Mouse (Mus musculus) kidney, embryonic 14.5 days (tissue): ENCODE results near the gene 6430571L13Rik. TPM values are rescaled to one million over a fixed set of nuclear protein-coding genes. Genes with fewer than 3 reads are reported as not detected.

Experiments used
- ATAC-seq: fragments of 200-750 bp; cut with Nextera tagmentation; 2 replicates; pipeline ENCODE4 v1.8.0; 2017; ENCODE audit warnings: moderate number of reproducible peaks, mild to moderate bottlenecking, moderate TSS enrichment, moderate library complexity; ENCODE audit not compliant: low FRiP score, low TSS enrichment
- H3K27ac ChIP-seq: fragments of 300-500 bp; sonication (generic); 2 replicates; pipeline ENCODE4 v1.5.1; 2014; ENCODE audit warnings: low read depth, mild to moderate bottlenecking, low read length, moderate library complexity, mixed read lengths
- H3K27me3 ChIP-seq: fragments of 300-500 bp; sonication (generic); 2 replicates; pipeline ENCODE4 v1.6.1; 2014; ENCODE audit warnings: mild to moderate bottlenecking, low read length; ENCODE audit not compliant: control insufficient read depth, insufficient read depth
- H3K36me3 ChIP-seq: fragments of 300-500 bp; sonication (generic); 2 replicates; pipeline ENCODE4 v1.6.1; 2014; ENCODE audit warnings: low read length, mixed read lengths; ENCODE audit not compliant: control insufficient read depth, insufficient read depth
- H3K4me1 ChIP-seq: fragments of 300-500 bp; sonication (generic); 2 replicates; pipeline ENCODE4 v1.6.1; 2014; ENCODE audit warnings: low read length, mixed read lengths; ENCODE audit not compliant: control insufficient read depth, insufficient read depth
- H3K4me2 ChIP-seq: fragments of 300-500 bp; sonication (generic); replicated peaks from 2 replicates; pipeline ENCODE4 v1.6.1; 2014; ENCODE audit warnings: low read depth, mild to moderate bottlenecking, low read length
- H3K4me3 ChIP-seq: fragments of 300-500 bp; sonication (generic); 2 replicates; pipeline ENCODE4 v1.5.1; 2014; ENCODE audit warnings: mild to moderate bottlenecking, low read length
- H3K9ac ChIP-seq: fragments of 300-500 bp; sonication (generic); 2 replicates; pipeline ENCODE4 v1.6.1; 2014; ENCODE audit warnings: low read depth, mild to moderate bottlenecking, low read length, moderate library complexity
- H3K9me3 ChIP-seq: fragments of 300-500 bp; sonication (generic); 2 replicates; pipeline ENCODE4 v1.6.1; 2016; ENCODE audit warnings: low read length; ENCODE audit not compliant: control insufficient read depth
- WGBS: fragments of 180-500 bp; shearing (Covaris S2); extraction: QIAGEN DNeasy Blood & Tissue Kit; methylation state at CpG from one replicate; pipeline ENCODE4 v1.1.7; 2014; 5-methylcytosine and 5-hydroxymethylcytosine counted together
- polyA plus RNA-seq: library from polyadenylated mRNA; unstranded; fragments of >200 nt; fragmentation: Nextera tagmentation; extraction: Ambion mirVana; gene quantifications from 2 replicates; pipeline ENCODE4 v1.2.1, GENCODE M21; 2014

The 6430571L13Rik gene
- polyA plus RNA-seq, 1 experiment from 2014 or later, result 0.31 TPM

- Histone ChIP-seq H3K36me3 (peaks cover 16% of the 10 kb centered on the region; the same call in 1 of the 2 replicates), H3K4me2 (peak overlapping the region; percentile 75; the same call in 1 of the 2 replicates), H3K27me3 (peaks cover 6% of the 10 kb centered on the region; the same call in 1 of the 2 replicates), H3K9ac (no peak overlapping the region), H3K4me1 (peaks cover 8% of the 10 kb centered on the region; the same call in 1 of the 2 replicates), H3K4me3 (peak overlapping the region; percentile 65; the same call in 1 of the 2 replicates), H3K27ac (no peak overlapping the region), H3K9me3 (no peaks in the 10 kb centered on the region)
- no peak for ATAC-seq
- WGBS, result 88% methylated on average over 8 of the region's 8 CpGs
Measured at GRCm38 (mm10) chr9:107298059-107298780, 42.2 kb upstream of the 6430571L13Rik start.

- Histone ChIP-seq H3K9me3 (no peaks in the 10 kb centered on the region), H3K27me3 (peaks cover 4% of the 10 kb centered on the region; the same call in 1 of the 2 replicates), H3K4me1 (peaks cover 8% of the 10 kb centered on the region; the same call in 1 of the 2 replicates), H3K36me3 (peaks cover 16% of the 10 kb centered on the region; the same call in 1 of the 2 replicates), H3K27ac (no peak overlapping the region), H3K9ac (no peak overlapping the region), H3K4me3 (no peak overlapping the region), H3K4me2 (no peak overlapping the region)
- no peak for ATAC-seq
- WGBS, result 82% methylated on average over 6 of the region's 6 CpGs
Measured at GRCm38 (mm10) chr9:107298876-107299275, 41.5 kb upstream of the 6430571L13Rik start.

- H3K27me3 ChIP-seq, result peaks cover 4% of the 10 kb centered on the region; the same call in 1 of the 2 replicates
- WGBS, result 87% methylated on average over 7 of the region's 7 CpGs
- ATAC-seq, result no peak
Measured at GRCm38 (mm10) chr9:107299783-107300182, 40.6 kb upstream of the 6430571L13Rik start.

GRCm38 (mm10) chr9:107300224-107300973 is 40.0 kb upstream of the 6430571L13Rik start:
- Histone ChIP-seq H3K27ac (no peak overlapping the region), H3K4me3 (no peak overlapping the region), H3K4me1 (peaks cover 8% of the 10 kb centered on the region; the same call in 1 of the 2 replicates), H3K36me3 (peaks cover 16% of the 10 kb centered on the region; the same call in 1 of the 2 replicates), H3K27me3 (peaks cover 2% of the 10 kb centered on the region; the same call in 1 of the 2 replicates), H3K9ac (no peak overlapping the region), H3K9me3 (no peaks in the 10 kb centered on the region), H3K4me2 (no peak overlapping the region)
- no peak for ATAC-seq
- 89% methylated on average over 30 of the region's 30 CpGs for WGBS

More at GRCm38 (mm10) chr9:107299783-107300182, 40.6 kb upstream of the 6430571L13Rik start:
- Histone ChIP-seq H3K4me1 (peaks cover 8% of the 10 kb centered on the region; the same call in 1 of the 2 replicates), H3K4me3 (no peak overlapping the region), H3K36me3 (peaks cover 16% of the 10 kb centered on the region; the same call in 1 of the 2 replicates), H3K27ac (no peak overlapping the region), H3K4me2 (no peak overlapping the region), H3K9me3 (no peaks in the 10 kb centered on the region), H3K9ac (no peak overlapping the region)

- H3K36me3 ChIP-seq, result peaks cover 16% of the 10 kb centered on the region; the same call in 1 of the 2 replicates
- no peak overlapping the region for H3K4me2 ChIP-seq
- H3K4me1 ChIP-seq, result peaks cover 5% of the 10 kb centered on the region; the same call in 1 of the 2 replicates
- no peak for ATAC-seq
- no peaks in the 10 kb centered on the region for H3K27me3 ChIP-seq
- WGBS, result 87% methylated on average over 17 of the region's 17 CpGs
- H3K9ac ChIP-seq, result no peak overlapping the region
- H3K9me3 ChIP-seq, result no peaks in the 10 kb centered on the region
- no peak overlapping the region for H3K27ac ChIP-seq
- no peak overlapping the region for H3K4me3 ChIP-seq
Measured at GRCm38 (mm10) chr9:107301554-107302331, 38.7 kb upstream of the 6430571L13Rik start.

GRCm38 (mm10) chr9:107302592-107302991 is 37.8 kb upstream of the 6430571L13Rik start:
- H3K4me2 ChIP-seq, result no peak overlapping the region
- WGBS, result 74% methylated on average over 7 of the region's 7 CpGs
- no peak overlapping the region for H3K9ac ChIP-seq
- no peaks in the 10 kb centered on the region for H3K9me3 ChIP-seq
- no peak for ATAC-seq
- H3K27me3 ChIP-seq, result no peaks in the 10 kb centered on the region
- no peak overlapping the region for H3K27ac ChIP-seq
- peaks cover 10% of the 10 kb centered on the region for H3K4me1 ChIP-seq
- no peak overlapping the region for H3K4me3 ChIP-seq
- H3K36me3 ChIP-seq, result peaks cover 16% of the 10 kb centered on the region; the same call in 1 of the 2 replicates

- H3K4me2 ChIP-seq, result no peak overlapping the region
- no peaks in the 10 kb centered on the region for H3K9me3 ChIP-seq
- no peak overlapping the region for H3K4me3 ChIP-seq
- H3K27me3 ChIP-seq, result no peaks in the 10 kb centered on the region
- no peak for ATAC-seq
- no peak overlapping the region for H3K27ac ChIP-seq
- H3K9ac ChIP-seq, result no peak overlapping the region
- H3K4me1 ChIP-seq, result peaks cover 12% of the 10 kb centered on the region
- WGBS, result 81% methylated on average over 9 of the region's 9 CpGs
- H3K36me3 ChIP-seq, result peaks cover 16% of the 10 kb centered on the region; the same call in 1 of the 2 replicates
Measured at GRCm38 (mm10) chr9:107303121-107303820, 37.1 kb upstream of the 6430571L13Rik start.

- peaks cover 16% of the 10 kb centered on the region; the same call in 1 of the 2 replicates for H3K36me3 ChIP-seq
- no peak overlapping the region for H3K27ac ChIP-seq
- H3K4me2 ChIP-seq, result no peak overlapping the region
- ATAC-seq, result no peak
- H3K27me3 ChIP-seq, result no peaks in the 10 kb centered on the region
- no peak overlapping the region for H3K4me3 ChIP-seq
- no peak overlapping the region for H3K9ac ChIP-seq
- WGBS, result 78% methylated on average over 5 of the region's 5 CpGs
- H3K9me3 ChIP-seq, result no peaks in the 10 kb centered on the region
- H3K4me1 ChIP-seq, result peaks cover 18% of the 10 kb centered on the region
Measured at GRCm38 (mm10) chr9:107303900-107304299, 36.5 kb upstream of the 6430571L13Rik start.
